Mouse (Mus musculus) hindbrain, embryonic 11.5 days (tissue): ENCODE data around the gene Cdc42bpb. TPM values are rescaled to one million over a fixed set of nuclear protein-coding genes. Genes with fewer than 3 reads are reported as not detected.

Experiments
- ATAC-seq: fragments of 200-750 bp; cut with Nextera tagmentation; 2 replicates; pipeline ENCODE4 v1.8.0; 2017; ENCODE audit warnings: mild to moderate bottlenecking, moderate TSS enrichment, moderate library complexity; ENCODE audit not compliant: low FRiP score
- DNase-seq: peaks from one replicate; pipeline ENCODE4 v3.0.0-alpha.2; 2015; ENCODE audit warnings: low spot score
- H3K27ac ChIP-seq: fragments of 300-500 bp; sonication (generic); 2 replicates; pipeline ENCODE4 v1.5.1; 2014; ENCODE audit warnings: mild to moderate bottlenecking, low read depth, low read length
- H3K27me3 ChIP-seq: fragments of 300-500 bp; sonication (generic); 2 replicates; pipeline ENCODE4 v1.6.1; 2014; ENCODE audit warnings: mild to moderate bottlenecking, low read length, moderate library complexity, mixed read lengths; ENCODE audit not compliant: control insufficient read depth, insufficient read depth
- H3K36me3 ChIP-seq: fragments of 300-500 bp; sonication (generic); 2 replicates; pipeline ENCODE4 v1.6.1; 2014; ENCODE audit warnings: mild to moderate bottlenecking, low read length, moderate library complexity, mixed read lengths; ENCODE audit not compliant: control insufficient read depth, insufficient read depth
- H3K4me1 ChIP-seq: fragments of 300-500 bp; sonication (generic); replicated peaks from 2 replicates; pipeline ENCODE4 v1.6.1; 2014; ENCODE audit warnings: low read length, mixed read lengths; ENCODE audit not compliant: control insufficient read depth, insufficient read depth
- H3K4me2 ChIP-seq: fragments of 300-500 bp; sonication (generic); replicated peaks from 2 replicates; pipeline ENCODE4 v1.6.1; 2014; ENCODE audit warnings: mild to moderate bottlenecking, low read depth, low read length
- H3K4me3 ChIP-seq: fragments of 300-500 bp; sonication (generic); 2 replicates; pipeline ENCODE4 v1.5.1; 2014; ENCODE audit warnings: low read depth, low read length
- H3K9ac ChIP-seq: fragments of 300-500 bp; sonication (generic); 2 replicates; pipeline ENCODE4 v1.6.1; 2014; ENCODE audit warnings: low read depth, low read length
- H3K9me3 ChIP-seq: fragments of 300-500 bp; sonication (generic); 2 replicates; pipeline ENCODE4 v1.6.1; 2016; ENCODE audit warnings: low read length; ENCODE audit not compliant: control insufficient read depth
- WGBS: fragments of 180-500 bp; shearing (Covaris S2); extraction: QIAGEN DNeasy Blood & Tissue Kit; methylation state at CpG from one replicate; pipeline ENCODE4 v1.1.7; 2014; 5-methylcytosine and 5-hydroxymethylcytosine counted together
- polyA plus RNA-seq: library from polyadenylated mRNA; unstranded; fragments of >200 nt; fragmentation: Nextera tagmentation; extraction: Ambion mirVana; gene quantifications from 2 replicates; pipeline ENCODE4 v1.2.1, GENCODE M21; 2014

Cdc42bpb gene
- polyA plus RNA-seq, 1 experiment from 2014 or later: 31.9 TPM

- Histone ChIP-seq H3K4me3 (no peak overlapping the region), H3K27ac (no peak overlapping the region), H3K4me1 (no peaks in the 10 kb centered on the region), H3K27me3 (no peaks in the 10 kb centered on the region), H3K9ac (no peak overlapping the region), H3K4me2 (no peak overlapping the region), H3K36me3 (peaks cover 28% of the 10 kb centered on the region), H3K9me3 (no peaks in the 10 kb centered on the region)
- ATAC-seq (no peak), DNase-seq (no peak)
- WGBS: 96% methylated on average over 12 of the region's 12 CpGs
Observed at GRCm38 (mm10) chr12:111324949-111325348, 52.6 kb downstream of the Cdc42bpb start.

GRCm38 (mm10) chr12:111324536-111324935 lies 53.0 kb downstream of the Cdc42bpb start:
- WGBS: 95% methylated on average over 21 of the region's 21 CpGs

GRCm38 (mm10) chr12:111323423-111323822 lies 54.1 kb downstream of the Cdc42bpb start:
- no peaks in the 10 kb centered on the region for H3K4me1 ChIP-seq
- H3K27me3 ChIP-seq: no peaks in the 10 kb centered on the region
- no peaks in the 10 kb centered on the region for H3K9me3 ChIP-seq
- no peak overlapping the region for H3K9ac ChIP-seq
- DNase-seq: no peak
- no peak overlapping the region for H3K4me3 ChIP-seq
- no peak overlapping the region for H3K27ac ChIP-seq
- peaks cover 31% of the 10 kb centered on the region for H3K36me3 ChIP-seq
- WGBS: 84% methylated on average over 4 of the region's 4 CpGs
- no peak for ATAC-seq
- H3K4me2 ChIP-seq: no peak overlapping the region

More at GRCm38 (mm10) chr12:111324536-111324935, 53.0 kb downstream of the Cdc42bpb start:
- Histone ChIP-seq H3K9ac (no peak overlapping the region), H3K27ac (no peak overlapping the region), H3K27me3 (no peaks in the 10 kb centered on the region), H3K4me1 (no peaks in the 10 kb centered on the region), H3K9me3 (no peaks in the 10 kb centered on the region), H3K4me2 (no peak overlapping the region), H3K4me3 (no peak overlapping the region), H3K36me3 (peaks cover 31% of the 10 kb centered on the region)
- no peak for DNase-seq
- ATAC-seq: no peak

- Histone ChIP-seq H3K27ac (no peak overlapping the region), H3K36me3 (peaks cover 36% of the 10 kb centered on the region), H3K4me2 (no peak overlapping the region), H3K9me3 (no peaks in the 10 kb centered on the region), H3K27me3 (no peaks in the 10 kb centered on the region), H3K9ac (no peak overlapping the region), H3K4me1 (no peaks in the 10 kb centered on the region), H3K4me3 (no peak overlapping the region)
- no peak for ATAC-seq
- WGBS: 95% methylated on average over 13 of the region's 13 CpGs
- no peak for DNase-seq
Observed at GRCm38 (mm10) chr12:111321832-111322231, 55.7 kb downstream of the Cdc42bpb start.

GRCm38 (mm10) chr12:111320549-111320948 lies 57.0 kb downstream of the Cdc42bpb start:
- Histone ChIP-seq H3K36me3 (peaks cover 34% of the 10 kb centered on the region), H3K4me3 (no peak overlapping the region), H3K4me2 (no peak overlapping the region), H3K4me1 (no peaks in the 10 kb centered on the region), H3K9me3 (no peaks in the 10 kb centered on the region), H3K27me3 (no peaks in the 10 kb centered on the region), H3K9ac (no peak overlapping the region), H3K27ac (no peak overlapping the region)
- DNase-seq: no peak
- WGBS: 95% methylated on average over 12 of the region's 12 CpGs
- ATAC-seq: no peak

- Histone ChIP-seq H3K4me1 (no peaks in the 10 kb centered on the region), H3K4me2 (no peak overlapping the region), H3K9ac (no peak overlapping the region), H3K27ac (no peak overlapping the region), H3K4me3 (no peak overlapping the region), H3K9me3 (no peaks in the 10 kb centered on the region), H3K27me3 (no peaks in the 10 kb centered on the region), H3K36me3 (peaks cover 34% of the 10 kb centered on the region)
- DNase-seq: no peak
- ATAC-seq: no peak
- WGBS: 95% methylated on average over 9 of the region's 9 CpGs
Observed at GRCm38 (mm10) chr12:111317694-111318093, 59.8 kb downstream of the Cdc42bpb start.

- H3K4me3 ChIP-seq: no peak overlapping the region
Observed at GRCm38 (mm10) chr12:111314273-111314672, 63.2 kb downstream of the Cdc42bpb start.

GRCm38 (mm10) chr12:111311775-111312174 lies 65.7 kb downstream of the Cdc42bpb start:
- peaks cover 8% of the 10 kb centered on the region for H3K36me3 ChIP-seq
- no peaks in the 10 kb centered on the region for H3K9me3 ChIP-seq
- 93% methylated on average over 10 of the region's 10 CpGs for WGBS
- no peak overlapping the region for H3K4me3 ChIP-seq
- no peak overlapping the region for H3K27ac ChIP-seq
- H3K9ac ChIP-seq: no peak overlapping the region
- no peak for DNase-seq
- no peak for ATAC-seq
- H3K4me2 ChIP-seq: no peak overlapping the region
- H3K4me1 ChIP-seq: no peaks in the 10 kb centered on the region
- H3K27me3 ChIP-seq: no peaks in the 10 kb centered on the region

More at GRCm38 (mm10) chr12:111314273-111314672, 63.2 kb downstream of the Cdc42bpb start:
- H3K9me3 ChIP-seq: no peaks in the 10 kb centered on the region
- no peak for DNase-seq
- peaks cover 17% of the 10 kb centered on the region for H3K36me3 ChIP-seq
- no peaks in the 10 kb centered on the region for H3K27me3 ChIP-seq
- H3K27ac ChIP-seq: no peak overlapping the region
- H3K9ac ChIP-seq: no peak overlapping the region
- no peak for ATAC-seq
- H3K4me2 ChIP-seq: no peak overlapping the region
- 92% methylated on average over 7 of the region's 7 CpGs for WGBS
- no peaks in the 10 kb centered on the region for H3K4me1 ChIP-seq

- H3K9me3 ChIP-seq: no peaks in the 10 kb centered on the region
- no peak overlapping the region for H3K9ac ChIP-seq
- no peaks in the 10 kb centered on the region for H3K4me1 ChIP-seq
- DNase-seq (no peak), ATAC-seq (no peak)
- no peak overlapping the region for H3K4me2 ChIP-seq
- H3K36me3 ChIP-seq: peaks cover 8% of the 10 kb centered on the region
- H3K27me3 ChIP-seq: no peaks in the 10 kb centered on the region
- WGBS: 89% methylated on average over 14 of the region's 14 CpGs
- H3K4me3 ChIP-seq: no peak overlapping the region
- H3K27ac ChIP-seq: no peak overlapping the region
Observed at GRCm38 (mm10) chr12:111309931-111310330, 67.6 kb downstream of the Cdc42bpb start.
